Mouse (Mus musculus) MN1 (cell line): Measurements from ENCODE around the gene Brd2.

Source experiments
- DNase-seq: peaks from one replicate; pipeline ENCODE4 v3.0.0-alpha.2; 2016; ENCODE audit warnings: low spot score

Brd2 gene

DNA sequence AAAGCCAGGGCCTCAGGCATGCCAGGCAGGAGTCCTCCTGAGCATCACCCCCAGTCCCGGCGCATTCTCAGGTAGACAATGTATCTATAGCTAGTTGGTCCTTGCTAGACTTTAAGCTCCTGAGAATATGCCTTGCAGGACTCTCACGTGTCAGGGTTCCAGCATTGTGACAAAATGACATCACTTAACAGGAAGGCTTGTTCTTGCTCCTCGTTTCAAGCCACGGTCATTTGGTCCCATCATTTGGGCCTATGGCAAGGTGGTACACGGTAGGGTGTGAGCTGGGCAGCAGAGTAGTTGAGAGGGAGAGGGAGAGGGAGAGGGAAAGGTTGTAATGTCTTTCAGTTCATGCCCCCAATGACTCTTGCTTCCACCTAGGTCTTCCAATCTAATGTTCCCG lies 9.5 kb upstream of the Brd2 start:
- DNase-seq = no peak

DNA sequence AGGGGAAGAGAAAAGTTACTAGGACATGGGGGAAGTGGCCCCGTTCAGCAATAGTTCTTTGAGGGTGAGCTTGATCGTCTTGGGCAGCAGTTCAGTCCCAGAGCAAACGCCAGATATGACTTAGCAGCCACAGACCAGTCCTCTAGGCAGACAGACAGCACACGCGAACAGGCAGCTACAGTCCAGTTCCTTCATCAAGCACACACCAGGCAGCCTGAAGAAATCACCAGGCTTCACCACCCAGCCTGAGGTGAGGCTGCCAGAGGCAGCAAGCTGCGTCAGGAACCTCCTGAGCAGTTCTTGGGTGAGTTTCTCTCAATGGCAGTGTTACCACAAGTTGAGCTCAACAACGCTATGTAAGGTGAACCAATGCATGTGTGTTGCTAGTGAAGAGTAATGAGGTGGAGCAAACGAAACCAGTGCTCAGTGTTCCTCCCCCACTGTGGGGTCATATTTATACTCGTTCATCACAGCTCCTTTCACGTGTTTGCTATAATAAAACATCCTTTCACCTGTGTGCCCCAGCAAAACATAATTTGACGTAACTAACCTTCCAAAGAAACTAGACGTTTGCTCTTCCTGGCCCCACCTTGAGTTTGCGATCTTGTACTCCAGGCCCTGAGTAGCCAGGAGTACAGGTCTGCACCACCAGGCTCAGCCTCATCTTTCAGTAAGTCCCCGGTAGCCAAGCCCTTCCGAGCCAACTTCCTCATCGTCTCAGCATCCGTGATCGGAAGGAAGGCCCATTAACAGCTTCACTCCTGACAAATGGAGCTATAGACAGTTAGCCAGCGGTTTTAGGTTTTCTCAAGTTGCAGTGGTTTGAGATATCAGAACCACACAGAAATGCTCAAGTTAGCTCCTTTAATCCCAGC lies 7.9 kb upstream of the Brd2 start:
- no peak for DNase-seq

DNA sequence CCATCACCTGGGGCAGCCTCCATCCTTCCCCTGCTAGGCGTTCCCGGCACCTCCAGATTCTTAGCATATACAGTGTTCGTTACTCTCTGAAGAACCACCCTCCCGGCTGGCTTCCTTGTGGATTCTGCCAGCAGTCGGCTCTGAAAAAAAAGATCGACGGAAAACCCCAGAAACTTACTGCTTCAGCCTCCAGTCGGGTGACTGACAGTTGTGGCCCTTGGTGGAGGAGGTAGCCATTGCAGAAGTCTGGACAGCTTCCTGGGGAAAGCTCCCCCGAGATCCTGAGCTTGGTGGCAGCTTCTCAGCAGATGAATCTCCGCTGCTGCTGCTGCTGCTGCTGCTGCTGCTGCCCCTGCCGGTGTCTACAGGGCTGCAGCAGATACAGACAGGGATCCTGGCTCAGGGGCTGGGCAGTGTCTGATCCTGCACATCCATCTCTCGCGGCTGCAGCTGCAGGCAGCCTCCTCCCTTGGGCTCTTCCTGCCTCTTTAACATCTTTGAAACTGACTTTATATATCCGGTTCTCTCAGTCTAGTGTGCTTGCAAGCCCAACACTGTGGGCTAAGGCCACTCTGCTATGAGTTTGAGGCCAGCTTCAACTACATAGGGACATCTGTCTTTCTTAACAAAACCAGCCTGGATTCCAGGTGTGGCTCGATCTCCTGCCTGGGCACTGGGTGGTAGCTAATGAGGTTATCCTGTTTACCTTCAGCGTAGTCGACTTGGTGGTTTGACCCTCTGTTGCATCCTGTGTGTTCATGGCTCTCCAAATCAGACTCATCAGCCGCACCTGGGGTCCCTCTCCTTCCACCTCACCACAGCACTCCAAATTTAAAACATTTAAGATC lies 6.7 kb upstream of the Brd2 start:
- DNase-seq = no peak

DNA sequence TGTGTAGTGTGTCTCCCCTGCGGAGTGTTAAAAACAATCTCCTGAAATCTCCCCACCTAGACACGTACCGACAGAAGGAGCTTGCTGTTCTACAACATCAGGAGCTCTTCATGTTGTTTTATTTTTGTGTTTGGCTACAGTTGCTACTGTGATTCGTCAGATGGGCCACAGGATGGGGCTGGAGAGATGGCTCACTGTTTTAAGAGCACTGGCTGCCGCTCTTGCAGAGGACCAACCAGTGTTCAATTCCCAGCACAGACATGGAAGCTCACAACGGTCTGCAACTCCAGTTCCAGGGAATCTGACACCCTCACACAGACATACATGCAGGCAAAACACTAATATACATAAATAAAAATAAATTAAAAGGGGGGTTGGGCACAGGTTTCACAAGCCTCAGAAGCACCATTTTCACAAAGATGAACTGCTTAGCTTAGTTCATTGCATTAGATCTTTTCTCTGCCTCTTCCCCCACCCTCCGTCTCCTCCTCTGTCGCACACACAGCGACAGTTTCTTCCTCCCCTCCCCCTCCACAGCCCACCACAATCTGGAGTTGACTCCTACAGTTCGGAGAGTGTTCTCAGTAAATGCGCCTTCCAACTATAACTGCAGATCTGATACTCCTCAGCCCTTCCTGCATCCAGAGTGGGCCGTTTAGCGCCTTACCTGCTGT lies 6.0 kb upstream of the Brd2 start:
- DNase-seq = no peak

DNA sequence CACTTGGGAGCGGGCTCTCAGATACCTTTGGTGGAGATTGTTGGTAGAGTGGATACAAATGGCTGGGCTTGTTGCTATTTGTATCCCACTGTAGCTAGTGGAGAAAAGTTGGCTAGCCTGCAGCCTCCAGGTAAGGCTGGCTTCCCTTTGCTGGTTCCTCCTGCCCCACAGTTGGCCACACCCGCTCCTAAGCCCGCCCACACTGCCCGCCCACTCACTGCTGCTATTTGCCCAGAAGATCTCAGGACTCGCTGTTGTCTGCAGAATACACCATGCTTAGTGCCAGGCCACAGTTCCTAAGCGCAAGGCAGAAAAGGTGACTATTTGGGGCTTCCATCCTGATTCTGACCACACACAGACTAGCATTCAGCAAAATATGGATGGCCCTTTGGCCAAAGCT lies 5.0 kb upstream of the Brd2 start:
- DNase-seq = no peak

DNA sequence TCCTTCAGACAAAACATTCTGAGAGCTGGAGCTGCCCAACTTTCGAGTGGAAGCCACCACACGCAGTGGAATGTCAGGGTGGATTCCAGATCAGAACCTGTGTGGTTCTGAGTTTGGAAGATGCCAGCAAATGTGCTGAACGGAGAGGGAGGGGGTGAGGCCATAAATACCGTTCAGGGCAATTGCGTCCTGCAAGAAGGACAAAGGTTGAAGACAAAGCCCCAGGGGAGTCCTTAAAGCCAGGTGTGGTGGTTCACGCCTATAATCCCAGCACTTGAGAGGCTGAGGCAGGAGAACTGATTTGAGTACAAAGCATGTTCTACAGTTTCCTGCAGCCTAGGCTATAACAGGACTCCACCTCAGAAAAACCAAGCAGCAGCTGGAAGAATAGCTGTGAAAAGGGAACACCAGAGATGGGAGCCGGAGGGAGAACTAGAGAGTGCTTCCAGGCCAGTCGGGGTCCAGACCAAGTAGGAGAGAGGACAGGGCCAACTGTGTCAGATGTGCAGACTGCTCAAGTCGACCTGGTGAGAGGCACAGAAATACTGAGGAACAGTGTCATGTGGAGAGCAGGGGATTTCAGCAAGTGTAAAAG lies 4.5 kb upstream of the Brd2 start:
- DNase-seq = no peak

DNA sequence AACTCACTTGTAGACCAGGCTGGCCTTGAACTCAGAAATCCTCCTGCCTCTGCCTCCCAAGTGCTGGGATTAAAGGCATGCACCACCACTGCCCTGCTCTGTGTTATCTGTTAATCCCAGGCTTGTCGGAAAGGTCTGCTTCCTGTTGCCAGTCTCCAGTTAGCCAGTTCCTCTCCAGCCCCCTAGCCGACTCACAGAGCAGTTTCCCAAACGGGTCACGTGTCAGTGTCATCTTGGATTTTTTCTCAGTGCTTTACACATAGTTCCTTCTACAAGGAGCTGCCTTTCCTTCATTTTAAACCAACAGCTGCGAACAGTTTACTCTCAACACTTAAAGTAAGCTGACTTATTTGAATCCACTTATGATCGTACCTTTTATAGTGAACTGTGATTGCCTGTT lies 2.2 kb upstream of the Brd2 start:
- no peak for DNase-seq

DNA sequence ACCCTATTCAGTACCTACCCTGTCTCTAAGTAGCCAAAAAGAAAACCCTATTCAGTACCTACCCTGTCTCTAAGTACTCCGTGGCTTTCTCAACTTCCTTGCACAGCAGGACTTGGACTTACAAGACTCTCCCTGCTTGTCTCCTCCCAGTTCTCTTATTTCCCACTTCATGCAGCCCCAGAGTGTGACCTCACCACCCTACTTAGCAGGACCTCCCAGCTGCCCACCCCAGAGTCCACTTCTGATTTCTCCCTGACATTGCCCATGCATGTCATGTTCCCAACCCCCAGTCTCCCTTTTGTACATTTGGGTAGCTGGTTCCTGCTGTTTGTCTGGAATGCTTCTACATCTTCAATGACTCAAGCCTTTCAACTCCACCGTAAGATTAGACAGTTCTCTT lies 1.1 kb upstream of the Brd2 start:
- peak; percentile 36 for DNase-seq

DNA sequence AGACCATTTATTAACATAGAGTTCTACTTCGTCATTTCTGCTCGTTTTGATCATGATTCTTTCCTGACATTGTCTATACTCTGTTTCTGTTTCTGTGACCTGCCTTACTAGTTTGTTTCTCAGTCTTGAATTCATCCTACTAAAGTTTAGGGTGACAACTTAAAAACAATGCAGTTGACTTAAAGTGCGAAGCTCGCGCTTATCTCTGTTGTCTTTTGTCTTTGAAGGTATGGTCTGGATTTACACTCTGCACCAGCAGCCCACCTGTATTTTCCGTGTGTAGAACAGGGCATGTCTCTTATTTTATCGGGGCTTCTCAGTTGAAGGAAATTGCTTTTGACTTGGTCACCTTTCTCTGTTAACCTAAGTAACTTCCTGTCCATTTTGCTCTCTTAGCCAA lies 677 bp upstream of the Brd2 start:
- no peak for DNase-seq

DNA sequence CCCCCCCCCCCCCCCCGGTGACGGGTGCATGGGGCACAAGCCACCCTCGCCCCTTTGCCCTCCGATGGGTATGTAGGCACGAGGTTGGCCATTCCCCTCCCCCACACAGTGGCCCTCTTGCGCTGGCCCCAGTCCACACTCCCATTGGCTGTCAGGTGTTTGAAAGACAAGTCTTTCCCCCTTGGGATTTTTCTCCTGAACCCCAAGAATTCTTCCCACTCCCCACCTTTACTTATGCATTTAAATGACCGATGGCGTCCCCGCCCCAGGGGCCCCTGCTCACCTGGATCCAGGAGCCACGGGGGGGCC lies 601 bp downstream of the Brd2 start:
- peak; percentile 81 for DNase-seq

DNA sequence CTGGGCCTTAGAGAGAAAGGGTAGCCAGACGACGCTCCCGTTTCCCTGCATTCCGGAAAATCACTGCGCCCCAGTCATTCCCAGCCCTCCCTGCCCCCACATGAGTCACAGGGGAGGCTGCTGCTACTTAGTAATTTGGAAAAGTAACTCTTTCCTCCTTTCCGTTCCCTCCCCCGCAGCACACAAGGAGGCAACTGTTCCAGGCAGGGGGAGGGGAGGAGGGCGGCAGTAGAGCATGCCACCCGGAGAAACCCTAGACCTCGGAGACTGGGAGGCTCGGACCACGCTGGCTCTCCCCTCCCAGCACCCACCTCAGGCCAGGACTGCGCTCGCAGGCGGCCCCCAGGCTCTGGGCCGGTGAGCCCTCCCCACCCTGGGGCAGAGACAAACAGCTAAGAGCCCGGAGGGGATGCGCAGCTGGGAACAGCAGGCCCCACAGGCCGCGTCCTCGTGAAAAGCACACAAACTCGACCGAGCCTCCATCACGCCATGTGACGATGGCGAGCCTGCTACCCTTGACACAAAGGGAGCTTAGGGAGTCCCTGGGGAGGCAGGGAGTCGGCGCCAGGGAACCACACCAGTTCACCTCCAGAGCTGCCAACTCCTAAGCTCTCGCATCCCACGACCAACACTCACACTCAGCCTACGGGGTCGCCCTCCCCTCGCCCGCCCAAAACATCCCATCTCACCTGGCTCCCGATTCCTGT lies 1.1 kb downstream of the Brd2 start:
- peak; percentile 92 for DNase-seq

DNA sequence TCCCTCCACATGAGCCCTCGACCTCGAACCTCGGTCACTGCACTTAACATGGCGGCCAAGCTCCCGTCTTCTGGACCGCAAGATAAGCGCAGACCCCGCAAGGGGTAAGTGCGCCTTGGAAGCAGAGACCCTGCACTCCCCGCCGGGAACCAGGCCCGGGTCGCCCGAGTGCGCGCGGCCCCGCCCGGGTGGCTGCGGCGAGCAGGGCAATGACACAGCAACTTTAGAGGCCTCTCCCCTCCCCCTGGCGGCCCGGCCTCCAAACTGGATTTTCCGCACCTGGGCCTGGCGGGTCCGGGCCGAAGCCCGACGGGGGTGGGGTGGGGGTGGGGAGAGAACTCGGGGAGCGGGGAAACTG lies 1.6 kb downstream of the Brd2 start:
- DNase-seq = no peak

DNA sequence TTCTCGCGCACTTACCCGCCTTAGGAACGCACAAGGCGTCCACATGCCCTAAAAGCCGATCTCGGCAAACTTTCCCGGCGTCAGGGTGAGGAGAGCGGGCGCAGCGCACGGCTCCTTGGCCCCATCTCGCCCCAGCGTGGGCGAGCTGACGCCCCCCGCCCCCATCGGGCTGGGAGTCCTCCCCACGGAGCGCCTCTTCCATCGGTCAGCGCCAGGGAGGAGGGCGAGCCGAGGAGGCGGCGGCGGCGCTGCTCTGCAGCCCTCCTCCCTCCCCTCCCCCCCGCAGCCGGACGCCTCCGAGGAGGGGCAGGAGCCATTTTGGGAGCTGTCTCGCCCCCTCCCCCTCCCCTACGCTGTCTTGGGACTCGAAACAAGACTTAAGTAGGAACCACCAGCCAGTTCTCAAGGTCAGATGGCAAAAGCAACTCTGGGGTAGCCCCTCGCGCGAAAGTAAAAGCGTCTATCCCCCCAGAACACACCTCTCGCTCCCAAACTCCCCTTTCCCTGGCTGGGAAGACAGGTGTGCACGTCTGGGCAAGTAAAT lies 2.2 kb downstream of the Brd2 start:
- DNase-seq = peak; percentile 84

DNA sequence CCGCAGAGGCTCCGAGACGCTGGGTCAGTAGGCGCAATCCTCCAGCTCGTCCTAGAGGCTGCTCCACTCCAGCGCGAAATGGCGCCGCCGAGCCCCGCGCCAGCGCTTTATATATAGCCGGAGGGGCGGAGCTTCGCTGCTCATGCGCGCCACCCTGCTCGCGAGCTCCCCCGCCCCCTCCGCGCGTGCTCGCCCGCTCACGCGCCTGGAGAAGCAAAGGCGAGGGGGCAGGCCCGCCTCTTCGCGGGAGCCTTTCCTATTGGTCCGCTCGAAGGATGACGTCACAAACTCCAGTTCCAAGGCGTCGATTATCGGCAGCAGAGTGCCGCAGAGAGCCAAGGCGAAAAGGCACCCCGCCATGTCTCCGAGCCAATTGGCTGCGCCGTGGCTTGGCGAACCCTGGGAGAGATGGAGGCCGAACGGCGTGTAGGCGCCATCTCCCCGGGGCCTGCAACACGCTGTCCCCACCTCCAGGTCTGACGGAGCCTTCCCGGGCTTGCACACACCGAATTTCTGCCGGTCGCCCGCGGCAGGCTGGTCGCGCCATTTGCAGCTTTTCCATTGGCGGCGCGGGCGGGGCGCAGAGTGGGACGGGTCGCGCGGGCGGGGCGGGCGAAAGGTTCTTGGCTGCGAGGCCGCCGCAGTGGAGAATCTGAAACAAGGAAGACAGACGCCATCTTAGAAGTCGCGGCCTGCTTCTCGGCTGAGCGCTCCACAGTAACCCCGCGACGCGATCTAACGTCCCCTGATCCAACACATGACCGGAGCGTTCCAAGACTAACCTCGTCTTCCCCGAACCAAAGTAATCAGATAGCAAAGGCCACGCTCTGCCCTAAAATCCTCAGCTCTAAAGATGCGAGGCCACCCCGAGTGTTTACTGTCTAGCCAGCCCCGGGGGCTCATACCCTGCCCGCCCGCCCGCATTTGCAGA lies 2.9 kb downstream of the Brd2 start, which contains the start of gene H2-DMa:
Gene H2-DMa, plus strand, starts transcription at position 293 of the 931 bp plus-strand sequence.
- peak; percentile 99 for DNase-seq

DNA sequence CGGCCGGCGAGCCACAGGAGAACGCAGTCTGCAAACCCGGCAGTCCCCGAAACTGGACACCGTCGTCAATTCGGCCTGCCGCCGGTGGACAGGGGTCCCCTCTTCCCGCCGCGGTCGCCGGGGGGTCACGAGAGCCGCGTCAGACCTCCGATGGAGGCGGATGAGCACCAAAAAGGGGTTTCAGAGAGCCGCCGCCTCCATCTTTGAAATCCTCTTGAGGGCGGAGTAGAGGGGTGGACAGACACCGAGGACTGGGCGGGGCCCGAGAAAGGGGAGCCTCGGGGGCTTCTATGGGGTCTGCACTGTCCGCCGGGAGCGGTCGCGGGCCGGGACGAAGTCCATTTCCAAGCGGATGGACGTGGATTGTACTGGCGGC lies 3.6 kb downstream of the Brd2 start:
- no peak for DNase-seq

DNA sequence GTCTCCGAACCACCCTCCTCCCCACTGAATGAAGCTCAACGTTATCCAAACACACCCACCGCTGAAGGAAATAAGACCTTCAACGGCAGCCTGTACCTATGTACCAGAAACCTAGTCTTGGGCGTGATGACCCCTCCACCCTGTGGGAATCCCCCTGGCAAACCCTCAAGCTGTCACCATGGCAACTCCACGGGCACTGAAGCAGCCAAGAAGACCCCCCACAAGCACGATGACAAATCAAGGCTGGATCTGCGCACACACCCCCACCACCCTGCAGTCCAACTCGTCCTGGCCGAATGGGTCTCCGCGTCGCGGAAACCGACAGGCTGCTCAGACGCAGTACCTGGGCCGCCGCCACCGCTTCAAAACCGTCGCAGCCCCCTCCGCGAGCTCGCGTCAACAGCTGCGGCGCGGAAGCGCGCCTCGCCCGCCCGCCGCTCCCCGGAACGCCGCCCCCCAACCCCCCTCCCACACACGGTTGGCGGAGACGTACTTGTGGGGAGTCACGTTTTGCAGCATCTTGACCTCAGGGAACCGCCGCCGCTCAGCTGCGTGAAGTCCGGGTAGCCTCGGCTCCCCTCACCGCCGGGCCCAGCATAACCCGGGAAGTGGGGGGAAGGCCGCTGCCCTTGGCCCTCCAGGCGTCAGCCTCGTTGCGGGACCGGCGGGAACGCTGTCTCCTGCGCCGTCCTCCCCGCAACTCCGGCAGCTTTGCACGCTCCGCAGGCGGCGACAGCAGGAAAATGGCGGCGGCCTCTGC lies 4.1 kb downstream of the Brd2 start:
- DNase-seq = peak; percentile 64

DNA sequence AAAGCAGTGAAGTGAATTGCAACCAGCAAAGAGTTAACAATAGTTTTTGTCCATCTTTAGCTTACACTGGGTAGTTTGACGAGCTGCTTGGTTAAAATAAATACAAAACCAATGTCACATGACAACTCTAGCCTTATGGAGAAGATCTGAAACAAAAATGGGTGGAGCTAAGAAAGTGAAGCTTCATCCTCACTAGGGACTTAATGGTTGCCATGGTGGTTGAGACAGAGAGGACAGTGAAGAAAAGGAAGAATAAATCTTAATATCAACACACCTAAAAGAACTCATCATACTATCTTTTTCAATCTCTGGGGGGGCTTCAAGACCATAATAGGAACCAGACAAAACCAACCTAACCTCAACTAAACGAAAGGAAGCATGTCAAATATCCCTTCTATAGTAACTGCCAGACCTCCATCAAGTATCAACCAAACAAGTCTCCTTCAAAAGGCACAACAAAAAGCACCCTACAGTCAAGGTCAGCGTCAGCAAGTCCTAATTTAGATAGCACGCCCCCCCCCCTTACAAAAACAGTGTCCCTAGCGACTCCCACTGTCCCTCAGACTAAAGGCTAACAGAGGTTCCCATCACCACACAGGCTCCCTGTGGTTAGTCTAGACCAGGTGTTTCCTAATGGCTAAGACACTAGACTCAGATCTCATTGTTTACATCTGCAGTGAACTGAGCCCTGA lies 4.9 kb downstream of the Brd2 start:
- DNase-seq = peak; percentile 66

DNA sequence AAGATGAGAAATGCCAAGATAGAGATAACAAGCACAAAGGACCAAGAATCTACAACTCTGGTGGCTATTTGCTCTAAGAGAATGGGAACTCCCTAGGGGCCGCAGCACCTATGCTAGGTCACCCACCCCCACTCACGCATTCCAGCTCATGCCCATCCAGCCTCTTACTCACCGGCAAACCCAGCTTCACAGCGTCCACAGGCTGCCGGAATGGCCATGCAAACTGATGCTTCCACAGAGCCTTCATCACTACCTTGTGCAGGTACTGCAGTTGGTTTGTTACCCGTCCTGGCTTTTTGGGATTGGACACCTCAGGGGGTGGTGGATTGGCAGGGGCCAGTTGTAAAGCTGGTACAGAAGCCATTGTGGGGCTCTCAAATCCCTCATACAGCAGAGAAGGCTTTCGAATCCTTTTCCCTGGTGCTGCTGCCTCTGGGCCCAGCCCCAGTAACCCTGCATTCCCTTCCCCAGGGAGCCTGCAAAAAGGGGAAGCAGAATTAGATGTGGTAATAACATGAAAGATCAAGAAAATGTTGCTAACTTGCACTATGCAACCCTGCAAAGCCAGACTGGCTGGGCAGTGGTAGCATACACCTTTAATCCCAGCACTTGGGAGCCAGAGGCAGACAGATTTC lies 5.6 kb downstream of the Brd2 start:
- peak; percentile 47 for DNase-seq

DNA sequence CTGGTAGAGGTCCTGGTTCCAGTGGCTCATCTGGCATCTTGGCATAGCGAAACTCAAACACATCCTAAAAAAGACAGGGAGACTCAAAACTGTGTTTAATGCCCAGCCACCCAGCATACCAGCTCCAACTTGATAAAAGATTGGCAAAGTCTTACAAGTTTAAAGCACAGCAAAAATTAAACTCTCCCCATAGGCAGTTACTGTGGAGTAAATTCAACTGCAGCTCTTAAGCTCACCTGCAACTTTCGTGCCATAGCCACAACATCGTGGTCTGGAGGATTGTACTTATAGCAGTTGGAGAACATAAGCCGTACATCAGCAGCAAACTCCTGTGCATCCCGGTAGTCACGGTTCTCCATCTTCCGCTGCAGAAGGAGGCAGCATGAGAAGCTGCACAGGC lies 8.3 kb downstream of the Brd2 start:
- DNase-seq = no peak
